Mouse (Mus musculus): Measurements from ENCODE around the gene Ptrh1. TPM values are rescaled to one million over a fixed set of nuclear protein-coding genes. Genes with fewer than 3 reads are reported as not detected.

Gene Ptrh1
- polyA plus RNA-seq, 1 experiment from 2014 or later: 5.4 TPM

GRCm38 (mm10) chr2:32757056-32757845 lies 18.3 kb upstream of the Ptrh1 start, which contains the start of gene Tor2a:
TSS of gene Tor2a (plus strand) at chr2:32757234.
- under 1% methylated on average over 66 of the region's 66 CpGs for WGBS
- Histone ChIP-seq H3K4me1 (peaks cover 10% of the 10 kb centered on the region), H3K9ac (peak within 1 kb of the TSS; percentile 84), H3K4me2 (peak within 1 kb of the TSS; percentile 71), H3K27ac (peak within 1 kb of the TSS; percentile 84), H3K4me3 (peak within 1 kb of the TSS; percentile 73), H3K9me3 (no peaks in the 10 kb centered on the region), H3K36me3 (peaks cover 27% of the 10 kb centered on the region), H3K27me3 (no peaks in the 10 kb centered on the region)
- peak; percentile 94 for ATAC-seq (ENCODE audit: borderline replicate concordance, extremely low read depth, low FRiP score, low TSS enrichment)

- no peak overlapping the region for H3K9ac ChIP-seq
- peaks cover 16% of the 10 kb centered on the region for H3K36me3 ChIP-seq
- no peak overlapping the region for H3K4me3 ChIP-seq
- H3K9me3 ChIP-seq: no peaks in the 10 kb centered on the region
- H3K4me2 ChIP-seq: no peak overlapping the region; the same call in 1 of the 2 replicates
- no peak for ATAC-seq (ENCODE audit: borderline replicate concordance, extremely low read depth, low FRiP score, low TSS enrichment)
- 63% methylated on average over 8 of the region's 8 CpGs for WGBS
- no peaks in the 10 kb centered on the region for H3K27me3 ChIP-seq
- H3K27ac ChIP-seq: no peak overlapping the region
- peaks cover 10% of the 10 kb centered on the region for H3K4me1 ChIP-seq
Measured at GRCm38 (mm10) chr2:32758503-32758902, 17.1 kb upstream of the Ptrh1 start.

GRCm38 (mm10) chr2:32759001-32759400 lies 16.6 kb upstream of the Ptrh1 start:
- no peaks in the 10 kb centered on the region for H3K27me3 ChIP-seq
- no peak for ATAC-seq (ENCODE audit: borderline replicate concordance, extremely low read depth, low FRiP score, low TSS enrichment)
- WGBS: 88% methylated on average over 2 of the region's 2 CpGs
- no peaks in the 10 kb centered on the region for H3K9me3 ChIP-seq
- H3K36me3 ChIP-seq: peaks cover 15% of the 10 kb centered on the region
- H3K4me1 ChIP-seq: peaks cover 10% of the 10 kb centered on the region
- H3K27ac ChIP-seq: no peak overlapping the region
- H3K9ac ChIP-seq: no peak overlapping the region
- no peak overlapping the region for H3K4me2 ChIP-seq
- H3K4me3 ChIP-seq: no peak overlapping the region

DNA sequence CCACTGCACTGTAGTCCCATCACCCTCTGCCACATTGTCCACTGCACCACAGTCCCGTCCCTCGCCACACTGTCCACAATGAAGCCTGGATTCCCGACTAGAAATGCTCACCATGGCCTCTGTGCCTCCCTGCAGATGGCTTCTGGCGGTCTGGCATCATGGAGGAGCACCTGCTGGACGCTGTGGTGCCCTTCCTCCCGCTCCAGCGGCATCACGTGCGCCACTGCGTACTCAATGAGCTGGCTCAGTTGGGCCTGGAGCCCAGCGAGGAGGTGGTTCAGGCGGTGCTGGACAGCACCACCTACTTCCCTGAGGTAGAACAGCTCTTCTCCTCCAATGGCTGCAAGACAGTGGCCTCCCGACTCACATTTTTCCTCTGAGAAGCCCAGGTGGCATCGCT lies 14.2 kb upstream of the Ptrh1 start:
- Histone ChIP-seq H3K27ac (no peak overlapping the region), H3K4me2 (no peak overlapping the region), H3K4me3 (no peak overlapping the region), H3K36me3 (peaks cover 8% of the 10 kb centered on the region), H3K4me1 (peaks cover 10% of the 10 kb centered on the region), H3K9me3 (no peaks in the 10 kb centered on the region), H3K9ac (no peak overlapping the region), H3K27me3 (no peaks in the 10 kb centered on the region)
- ATAC-seq (ENCODE audit: borderline replicate concordance, extremely low read depth, low FRiP score, low TSS enrichment): no peak
- 88% methylated on average over 14 of the region's 14 CpGs for WGBS

DNA sequence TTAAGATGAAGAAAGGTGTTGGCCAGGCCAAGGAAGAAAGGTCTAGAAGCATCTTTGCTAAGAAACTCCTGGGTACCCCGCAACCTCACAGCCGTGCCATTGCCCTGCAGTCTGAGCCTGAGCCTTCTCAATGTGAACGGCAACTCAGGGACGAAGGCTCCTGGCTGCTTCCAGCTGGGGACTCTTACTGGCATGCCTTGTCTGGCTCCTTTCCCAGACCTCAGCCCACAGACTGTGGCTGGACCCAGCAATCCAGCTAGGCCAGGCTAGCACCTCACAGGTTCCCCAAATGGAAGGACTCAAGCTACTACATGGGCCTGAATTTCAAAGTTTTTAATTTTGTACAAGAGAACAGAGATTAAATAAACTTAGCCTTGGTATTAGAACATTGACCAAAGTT lies 13.7 kb upstream of the Ptrh1 start:
- H3K4me1 ChIP-seq: peaks cover 10% of the 10 kb centered on the region
- H3K27ac ChIP-seq: no peak overlapping the region
- H3K9ac ChIP-seq: no peak overlapping the region
- ATAC-seq (ENCODE audit: borderline replicate concordance, extremely low read depth, low FRiP score, low TSS enrichment): no peak
- H3K27me3 ChIP-seq: no peaks in the 10 kb centered on the region
- H3K4me3 ChIP-seq: no peak overlapping the region
- no peak overlapping the region for H3K4me2 ChIP-seq
- peaks cover 8% of the 10 kb centered on the region for H3K36me3 ChIP-seq
- WGBS: 72% methylated on average over 4 of the region's 4 CpGs
- H3K9me3 ChIP-seq: no peaks in the 10 kb centered on the region

DNA sequence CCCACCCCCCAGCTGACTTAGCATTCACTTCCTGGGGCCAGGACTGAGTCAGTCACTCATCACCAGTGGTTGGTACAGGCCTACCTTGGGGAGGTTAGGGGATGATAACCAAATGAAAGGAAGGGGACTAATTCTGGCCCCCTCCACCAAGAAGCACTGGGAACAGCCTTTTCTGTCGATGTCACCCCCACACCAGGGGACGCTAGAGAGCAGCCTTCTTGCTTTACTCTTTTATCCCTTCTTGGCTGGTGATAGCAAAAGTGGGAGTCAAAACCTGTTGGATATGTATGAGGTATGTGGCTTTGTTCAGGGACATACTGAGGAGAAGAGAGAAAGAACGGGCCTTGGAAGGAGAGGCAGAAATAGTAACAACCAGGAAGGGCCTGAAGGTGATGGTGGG lies 12.2 kb upstream of the Ptrh1 start:
- Histone ChIP-seq H3K36me3 (peaks cover 8% of the 10 kb centered on the region), H3K4me1 (peaks cover 4% of the 10 kb centered on the region; the same call in 1 of the 2 replicates), H3K27me3 (no peaks in the 10 kb centered on the region), H3K27ac (no peak overlapping the region), H3K9ac (no peak overlapping the region), H3K4me2 (no peak overlapping the region), H3K4me3 (no peak overlapping the region), H3K9me3 (no peaks in the 10 kb centered on the region)
- ATAC-seq (ENCODE audit: borderline replicate concordance, extremely low read depth, low FRiP score, low TSS enrichment): no peak
- WGBS: 66% methylated on average over 3 of the region's 3 CpGs

DNA sequence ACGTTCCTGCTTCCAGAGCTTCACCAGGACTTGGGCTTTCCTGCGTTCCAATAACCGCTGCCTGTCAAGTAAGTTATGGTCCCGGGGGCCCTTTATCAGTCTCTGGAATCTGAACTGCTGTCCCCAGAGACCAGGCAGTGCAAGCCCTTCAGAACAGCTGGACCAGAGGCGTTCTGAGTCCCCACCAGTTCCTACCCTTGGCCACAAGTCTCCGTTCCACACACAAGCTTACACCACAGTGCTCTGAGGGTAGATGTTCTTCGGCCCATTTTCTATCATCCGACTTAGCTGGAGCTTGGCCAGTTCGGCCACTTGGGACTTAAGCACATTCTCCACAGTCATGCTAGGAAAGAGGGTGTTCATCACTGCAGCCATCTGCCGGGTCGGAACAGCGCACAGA lies 8.3 kb upstream of the Ptrh1 start:
- H3K27me3 ChIP-seq: no peaks in the 10 kb centered on the region
- no peak overlapping the region for H3K4me2 ChIP-seq
- H3K4me3 ChIP-seq: no peak overlapping the region
- WGBS: 66% methylated on average over 12 of the region's 12 CpGs
- no peaks in the 10 kb centered on the region for H3K36me3 ChIP-seq
- H3K9ac ChIP-seq: no peak overlapping the region
- peaks cover 4% of the 10 kb centered on the region; the same call in 1 of the 2 replicates for H3K4me1 ChIP-seq
- no peak overlapping the region for H3K27ac ChIP-seq
- no peaks in the 10 kb centered on the region for H3K9me3 ChIP-seq
- no peak for ATAC-seq (ENCODE audit: borderline replicate concordance, extremely low read depth, low FRiP score, low TSS enrichment)

DNA sequence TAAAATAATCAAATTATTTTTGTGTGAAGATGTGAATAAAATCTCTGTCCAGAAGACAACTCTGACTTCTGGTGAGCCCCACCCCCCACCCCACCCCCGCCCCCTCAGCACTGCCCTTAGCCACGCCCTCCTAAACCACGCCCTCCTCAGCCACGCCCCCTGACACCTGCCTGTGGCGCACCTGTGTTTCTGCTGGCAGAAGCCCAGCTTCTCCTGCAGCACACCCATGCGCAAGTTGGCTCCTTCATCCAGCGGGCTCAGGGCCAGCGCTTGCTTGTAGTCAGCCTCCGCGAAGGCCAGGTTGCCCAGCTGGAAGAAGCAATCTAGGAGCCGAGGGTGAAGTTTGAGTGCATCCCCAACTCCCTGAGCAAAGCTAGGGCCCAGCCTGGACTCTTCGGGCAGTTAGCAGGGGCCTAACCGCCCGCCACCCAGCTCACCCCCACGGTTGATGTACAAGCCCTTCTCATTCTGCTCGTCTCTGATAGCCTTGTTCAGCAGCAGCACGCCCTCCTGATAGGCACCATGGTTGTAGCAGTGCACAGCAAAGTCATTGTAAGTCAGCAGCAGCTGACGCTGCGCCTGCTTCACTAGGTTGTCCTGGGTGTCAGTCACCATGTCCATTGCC lies 6.8 kb upstream of the Ptrh1 start:
- H3K27me3 ChIP-seq: no peaks in the 10 kb centered on the region
- H3K9ac ChIP-seq: no peak overlapping the region
- H3K36me3 ChIP-seq: no peaks in the 10 kb centered on the region
- H3K4me1 ChIP-seq: peaks cover 4% of the 10 kb centered on the region; the same call in 1 of the 2 replicates
- H3K9me3 ChIP-seq: no peaks in the 10 kb centered on the region
- peak; percentile 9; the same call in 1 of the 2 replicates for ATAC-seq (ENCODE audit: borderline replicate concordance, extremely low read depth, low FRiP score, low TSS enrichment)
- no peak overlapping the region for H3K4me3 ChIP-seq
- H3K27ac ChIP-seq: no peak overlapping the region
- no peak overlapping the region for H3K4me2 ChIP-seq
- 46% methylated on average over 19 of the region's 19 CpGs for WGBS

GRCm38 (mm10) chr2:32769327-32770085 lies 6.1 kb upstream of the Ptrh1 start:
- Histone ChIP-seq H3K4me1 (peaks cover 4% of the 10 kb centered on the region; the same call in 1 of the 2 replicates), H3K4me3 (no peak overlapping the region), H3K4me2 (no peak overlapping the region), H3K36me3 (no peaks in the 10 kb centered on the region), H3K9me3 (no peaks in the 10 kb centered on the region), H3K27ac (no peak overlapping the region), H3K9ac (no peak overlapping the region), H3K27me3 (no peaks in the 10 kb centered on the region)
- ATAC-seq (ENCODE audit: borderline replicate concordance, extremely low read depth, low FRiP score, low TSS enrichment): no peak
- 73% methylated on average over 5 of the region's 5 CpGs for WGBS

DNA sequence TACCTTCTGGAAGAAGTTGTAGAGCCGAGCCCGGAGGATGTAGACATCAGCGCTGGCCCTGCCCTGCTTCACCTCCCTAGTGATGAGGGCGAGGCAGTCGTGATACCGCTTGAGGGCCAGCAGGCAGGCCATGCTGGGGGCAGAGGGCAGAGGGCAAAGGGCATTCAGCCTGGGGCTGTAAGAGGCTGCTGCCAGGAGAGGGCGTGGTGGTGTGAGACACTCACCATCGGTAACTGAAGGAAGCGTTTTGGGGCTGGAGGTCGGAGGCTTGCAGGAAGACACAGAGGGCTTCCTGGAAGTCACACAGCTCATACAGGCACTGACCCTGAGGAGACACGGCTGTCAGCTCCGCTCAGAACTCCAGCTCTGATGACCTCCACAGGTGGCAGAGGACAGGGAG lies 3.7 kb upstream of the Ptrh1 start:
- 26% methylated on average over 12 of the region's 12 CpGs for WGBS
- no peaks in the 10 kb centered on the region for H3K36me3 ChIP-seq
- ATAC-seq (ENCODE audit: borderline replicate concordance, extremely low read depth, low FRiP score, low TSS enrichment): no peak

GRCm38 (mm10) chr2:32772626-32773279 lies 2.8 kb upstream of the Ptrh1 start:
- no peaks in the 10 kb centered on the region for H3K27me3 ChIP-seq
- no peak overlapping the region for H3K4me2 ChIP-seq
- H3K4me1 ChIP-seq: peaks cover 15% of the 10 kb centered on the region
- no peaks in the 10 kb centered on the region for H3K36me3 ChIP-seq
- no peak overlapping the region for H3K4me3 ChIP-seq
- H3K9me3 ChIP-seq: no peaks in the 10 kb centered on the region
- H3K9ac ChIP-seq: no peak overlapping the region
- H3K27ac ChIP-seq: no peak overlapping the region
- no peak for ATAC-seq (ENCODE audit: borderline replicate concordance, extremely low read depth, low FRiP score, low TSS enrichment)
- WGBS: 66% methylated on average over 8 of the region's 8 CpGs

More for the DNA sequence above, 3.7 kb upstream of the Ptrh1 start:
- Histone ChIP-seq H3K4me3 (no peak overlapping the region), H3K9ac (no peak overlapping the region), H3K9me3 (no peaks in the 10 kb centered on the region), H3K27me3 (no peaks in the 10 kb centered on the region), H3K27ac (no peak overlapping the region), H3K4me1 (peaks cover 15% of the 10 kb centered on the region), H3K4me2 (no peak overlapping the region)

Measured in lung, embryonic 15.5 days (tissue).